Mouse (Mus musculus) CH12.LX (cell line): ENCODE results near the gene Il27. TPM values are rescaled to one million over a fixed set of nuclear protein-coding genes. Genes with fewer than 3 reads are reported as not detected.
A peak's percentile ranks its signal among the peaks of the same experiment; 100 is the strongest.

Experiments
- DNase-seq: peaks from one replicate; pipeline ENCODE4 v3.0.0-alpha.2; 2013; ENCODE audit errors: extremely low read depth
- H3K27ac ChIP-seq: 2 replicates; pipeline ENCODE4 v1.5.1; 2012; ENCODE audit warnings: low read depth, mild to moderate bottlenecking, control low read depth, moderate library complexity; ENCODE audit not compliant: insufficient read depth
- H3K27me3 ChIP-seq: replicated peaks from 2 replicates; pipeline ENCODE3; 2012; ENCODE audit warnings: inconsistent platforms
- H3K36me3 ChIP-seq, 2 experiments: replicated peaks in 1 of 2; 2 replicates each; pipeline versions ENCODE3 to v1.6.1; 2012; ENCODE audit warnings: inconsistent platforms in 1 of 2, low read length in 1 of 2, mild to moderate bottlenecking in 1 of 2, mixed read lengths in 1 of 2, moderate library complexity in 1 of 2; ENCODE audit not compliant: control insufficient read depth in 1 of 2, insufficient read depth in 1 of 2
- H3K4me1 ChIP-seq, 2 experiments: 2 replicates each; pipeline ENCODE4 v1.6.1; 2012; ENCODE audit warnings: inconsistent platforms in 1 of 2, moderate library complexity in 1 of 2; ENCODE audit not compliant: insufficient read depth in 2 of 2, control insufficient read depth in 1 of 2
- H3K4me2 ChIP-seq: 2 replicates; pipeline ENCODE4 v1.6.1; 2012; ENCODE audit warnings: low read depth, mild to moderate bottlenecking, control low read depth; ENCODE audit not compliant: poor library complexity, insufficient read depth, severe bottlenecking
- H3K4me3 ChIP-seq, 3 experiments: fragments of 150-350 bp in 1 of 3; sonication (generic) in 1 of 3; replicated peaks in 1 of 3; 2 replicates each; pipeline versions ENCODE3 to v1.5.1; 2011 to 2012; ENCODE audit warnings: low read depth in 2 of 3, low read length in 2 of 3, mild to moderate bottlenecking in 2 of 3, moderate library complexity in 2 of 3, control low read depth in 1 of 3, improper control_type of control experiment in 1 of 3, inconsistent platforms in 1 of 3, mixed read lengths in 1 of 3; ENCODE audit not compliant: poor library complexity in 1 of 3
- H3K79me2 ChIP-seq: replicated peaks from 2 replicates; pipeline ENCODE4 v1.6.1; 2012; ENCODE audit warnings: mild to moderate bottlenecking, moderate library complexity; ENCODE audit not compliant: control insufficient read depth, poor library complexity, insufficient read depth, severe bottlenecking; ENCODE audit errors: extremely low read depth
- H3K9ac ChIP-seq: 2 replicates; pipeline ENCODE4 v1.6.1; 2012; ENCODE audit warnings: low read depth, mild to moderate bottlenecking, control low read depth, moderate library complexity; ENCODE audit not compliant: insufficient read depth
- H3K9me3 ChIP-seq: replicated peaks from 2 replicates; pipeline ENCODE3; 2012; ENCODE audit warnings: low read length, inconsistent platforms, mixed read lengths
- BHLHE40 ChIP-seq: IDR thresholded peaks from 2 replicates; pipeline ENCODE4 v1.6.1; 2011; ENCODE audit warnings: mild to moderate bottlenecking, low read depth, low read length, improper control_type of control experiment
- CHD1 ChIP-seq: IDR thresholded peaks from 2 replicates; pipeline ENCODE4 v1.6.1; 2012; ENCODE audit warnings: low read depth, low read length, improper control_type of control experiment, inconsistent platforms
- CHD2 ChIP-seq: IDR thresholded peaks from 2 replicates; pipeline ENCODE4 v1.6.1; 2011; ENCODE audit warnings: low read length, improper control_type of control experiment
- E2F4 ChIP-seq: IDR thresholded peaks from 2 replicates; pipeline ENCODE4 v1.6.1; 2011; ENCODE audit warnings: low read depth, low read length, improper control_type of control experiment; ENCODE audit not compliant: insufficient replicate concordance
- ELF1 ChIP-seq: IDR thresholded peaks from 2 replicates; pipeline ENCODE4 v1.6.1; 2014; ENCODE audit warnings: low read depth, mild to moderate bottlenecking, inconsistent platforms, low read length, improper control_type of control experiment
- HCFC1 ChIP-seq: IDR thresholded peaks from 2 replicates; pipeline ENCODE4 v1.6.1; 2012; ENCODE audit warnings: low read depth, mild to moderate bottlenecking, inconsistent platforms, low read length, improper control_type of control experiment
- IRF4 ChIP-seq: IDR thresholded peaks from 2 replicates; pipeline ENCODE4 v1.6.1; 2014; ENCODE audit warnings: low read depth, mild to moderate bottlenecking, inconsistent platforms, low read length, improper control_type of control experiment
- JUN ChIP-seq: IDR thresholded peaks from 2 replicates; pipeline ENCODE4 v1.6.1; 2011; ENCODE audit warnings: low read depth, mild to moderate bottlenecking, low read length, improper control_type of control experiment, moderate library complexity; ENCODE audit not compliant: insufficient read depth
- KAT2A ChIP-seq: IDR thresholded peaks from 2 replicates; pipeline ENCODE4 v1.6.1; 2012; ENCODE audit warnings: low read length, improper control_type of control experiment, inconsistent platforms; ENCODE audit not compliant: insufficient replicate concordance
- MAX ChIP-seq: IDR thresholded peaks from 2 replicates; pipeline ENCODE4 v1.6.1; 2011; ENCODE audit warnings: low read length, improper control_type of control experiment
- MAZ ChIP-seq: IDR thresholded peaks from 2 replicates; pipeline ENCODE4 v1.6.1; 2012; ENCODE audit warnings: low read depth, mild to moderate bottlenecking, inconsistent platforms, low read length, improper control_type of control experiment, moderate library complexity
- MEF2A ChIP-seq: IDR thresholded peaks from 2 replicates; pipeline ENCODE4 v1.6.1; 2014; ENCODE audit warnings: low read depth, mild to moderate bottlenecking, inconsistent platforms, low read length, improper control_type of control experiment, borderline replicate concordance
- MYC ChIP-seq: IDR thresholded peaks from 2 replicates; pipeline ENCODE4 v1.6.1; 2011; ENCODE audit warnings: low read depth, mild to moderate bottlenecking, improper control_type of control experiment, low read length
- NELFE ChIP-seq: IDR thresholded peaks from 2 replicates; pipeline ENCODE4 v1.6.1; 2011; ENCODE audit warnings: low read depth, low read length, improper control_type of control experiment
- PAX5 ChIP-seq: IDR thresholded peaks from 2 replicates; pipeline ENCODE4 v1.6.1; 2012; ENCODE audit warnings: low read length, inconsistent platforms, mixed read lengths
- POLR2A ChIP-seq: IDR thresholded peaks from 2 replicates; pipeline ENCODE4 v1.6.1; 2011; ENCODE audit warnings: low read depth, mild to moderate bottlenecking, improper control_type of control experiment, low read length
- POLR2AphosphoS2 ChIP-seq: IDR thresholded peaks from 2 replicates; pipeline ENCODE4 v1.6.1; 2011; ENCODE audit warnings: low read depth, low read length, improper control_type of control experiment
- RCOR1 ChIP-seq: conservative IDR thresholded peaks from 2 replicates; pipeline ENCODE4 v1.6.1; 2012; ENCODE audit warnings: low read depth, mild to moderate bottlenecking, inconsistent platforms, low read length, improper control_type of control experiment
- SMC3 ChIP-seq: IDR thresholded peaks from 2 replicates; pipeline ENCODE4 v1.6.1; 2011; ENCODE audit warnings: low read depth, low read length, improper control_type of control experiment
- TBP ChIP-seq: conservative IDR thresholded peaks from 2 replicates; pipeline ENCODE4 v1.6.1; 2011; ENCODE audit warnings: low read depth, low read length, improper control_type of control experiment
- TCF12 ChIP-seq: IDR thresholded peaks from 2 replicates; pipeline ENCODE4 v1.6.1; 2014; ENCODE audit warnings: low read depth, mild to moderate bottlenecking, inconsistent platforms, low read length, improper control_type of control experiment
- UBTF ChIP-seq: IDR thresholded peaks from 2 replicates; pipeline ENCODE4 v1.6.1; 2012; ENCODE audit warnings: low read depth, mild to moderate bottlenecking, inconsistent platforms, low read length, improper control_type of control experiment, moderate library complexity
- ZC3H11A ChIP-seq: IDR thresholded peaks from 2 replicates; pipeline ENCODE4 v1.6.1; 2012; ENCODE audit warnings: low read depth, mild to moderate bottlenecking, inconsistent platforms, low read length, improper control_type of control experiment
- ZMIZ1 ChIP-seq: IDR thresholded peaks from 2 replicates; pipeline ENCODE4 v1.6.1; 2012; ENCODE audit warnings: low read depth, mild to moderate bottlenecking, inconsistent platforms, low read length, improper control_type of control experiment
- ZNF384 ChIP-seq: IDR thresholded peaks from 2 replicates; pipeline ENCODE4 v1.6.1; 2012; ENCODE audit warnings: low read depth, low read length, improper control_type of control experiment, inconsistent platforms
- dilution Hi-C: fragments of 300-500 bp; cut with MboI; formaldehyde crosslinking; loops from 2 replicates; pipeline ENCODE4 v1.14.3; 2020; ENCODE audit warnings: low sequenced_read_pairs; ENCODE audit not compliant: extremely low pct_unique_long_range_greater_than_20kb, extremely low pct_ligation_motif_present
- in situ Hi-C: fragments of 300-500 bp; cut with MboI; formaldehyde crosslinking; loops from 3 replicates; pipeline ENCODE4 v1.14.3; 2019; ENCODE audit warnings: low sequenced_read_pairs, low pct_ligation_motif_present, low pct_unique_long_range_greater_than_20kb, mixed read lengths
- polyA plus RNA-seq: library from polyadenylated mRNA; unstranded; fragments of >175 nt; gene quantifications from 2 replicates; pipeline ENCODE4 v1.2.1, GENCODE M21; 2012; ENCODE audit warnings: low read depth; ENCODE audit not compliant: insufficient read length
- total RNA-seq, 2 experiments: library from RNA; depleted of rRNA; stranded (reverse); fragments of 300-350 nt in 1 of 2; fragments of >200 nt in 1 of 2; gene quantifications; 2 replicates each; pipeline ENCODE4 v1.2.3; 2012 to 2014

Gene Il27
- total and polyA plus RNA-seq, 3 experiments, result 0.31 TPM; not detected in 2

DNA sequence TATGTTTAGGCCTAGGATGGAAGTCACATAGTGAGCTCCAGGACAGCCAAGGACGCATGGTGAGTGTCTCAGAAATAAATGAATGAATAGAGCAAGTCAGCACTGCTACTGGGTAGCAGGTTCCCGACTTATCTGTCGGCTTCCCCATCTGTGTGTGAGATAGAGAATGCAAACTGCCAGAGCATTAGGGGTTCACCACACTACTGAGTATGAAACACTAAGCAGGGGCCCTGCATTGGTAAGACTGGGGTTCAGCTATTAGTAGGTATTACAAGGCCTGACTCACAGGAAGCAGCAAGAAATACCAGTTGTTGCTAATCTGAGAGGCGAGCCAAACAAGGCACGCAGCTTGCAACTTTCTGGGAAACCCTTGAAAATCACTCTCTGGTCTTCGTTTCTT, 4.2 kb upstream of the Il27 start:
- H3K9ac ChIP-seq, result no peak overlapping the region
- peaks cover 2% of the 10 kb centered on the region for H3K27me3 ChIP-seq
- H3K4me2 ChIP-seq, result no peak overlapping the region
- no peak for DNase-seq
- H3K36me3 ChIP-seq, result no peaks in the 10 kb centered on the region
- in situ Hi-C loops (no loop called here), dilution Hi-C loops (no loop called here)
- peaks cover 40 to 59% of the 10 kb centered on the region in 2 experiments for H3K4me1 ChIP-seq
- H3K79me2 ChIP-seq, result no peaks in the 10 kb centered on the region
- no peak overlapping the region for H3K4me3 ChIP-seq
- H3K27ac ChIP-seq, result no peak overlapping the region
- no peaks in the 10 kb centered on the region for H3K9me3 ChIP-seq
- no peak for TF ChIP-seq TCF12
- TF ChIP-seq KAT2A, result no peak
- no peak for TF ChIP-seq ZNF384
- TF ChIP-seq MYC, result no peak
- no peak for TF ChIP-seq IRF4
- no peak for TF ChIP-seq POLR2A
- no peak for TF ChIP-seq HCFC1
- TF ChIP-seq E2F4, result no peak
- TF ChIP-seq BHLHE40, result no peak
- no peak for TF ChIP-seq POLR2AphosphoS2
- no peak for TF ChIP-seq ELF1
- no peak for TF ChIP-seq MAZ
- no peak for TF ChIP-seq RCOR1

DNA sequence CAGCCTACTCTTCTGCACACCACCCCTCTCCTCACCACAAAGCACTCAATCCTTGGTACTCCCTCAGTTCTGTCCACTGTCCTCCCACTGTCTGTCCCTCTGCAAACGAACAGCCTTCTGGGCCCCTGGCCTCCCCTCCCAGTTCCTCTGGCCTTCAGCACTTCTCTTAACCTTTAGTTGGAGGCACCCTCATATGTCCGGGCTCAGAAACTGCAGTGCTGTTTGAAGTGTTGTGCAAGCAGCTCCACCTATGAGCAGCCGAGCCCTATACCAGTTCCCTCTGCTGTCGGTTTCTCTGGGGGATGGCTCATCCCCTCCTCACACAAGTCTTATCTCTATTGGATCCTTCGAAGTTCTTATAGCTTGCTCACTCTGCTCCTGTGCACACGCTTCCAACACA, 1.7 kb upstream of the Il27 start:
- Histone ChIP-seq H3K36me3 (no peaks in the 10 kb centered on the region), H3K27ac (no peak overlapping the region), H3K79me2 (no peaks in the 10 kb centered on the region), H3K9me3 (no peaks in the 10 kb centered on the region), H3K9ac (no peak overlapping the region), H3K4me1 (peaks cover 29 to 35% of the 10 kb centered on the region in 2 experiments)
- DNase-seq, result no peak
- TF ChIP-seq MAZ (no peak), NELFE (no peak), POLR2A (no peak), JUN (no peak), TBP (no peak), HCFC1 (no peak), CHD1 (no peak), SMC3 (no peak), UBTF (no peak), MEF2A (no peak), ZMIZ1 (no peak), ZC3H11A (no peak), CHD2 (no peak), PAX5 (no peak), MAX (no peak)
- TF ChIP-seq, all 38 proteins: peak for 0
- in situ Hi-C loops, result no loop called here
- Histone ChIP-seq H3K4me3 (peak overlapping the region in 1 of 3 experiments; percentile 16), H3K4me2 (no peak overlapping the region), H3K27me3 (peaks cover 5% of the 10 kb centered on the region)
- dilution Hi-C loops, result no loop called here
